Mouse (Mus musculus) myocyte (in vitro differentiated cells): ENCODE data around the gene Slc27a2. TPM values are rescaled to one million over a fixed set of nuclear protein-coding genes. Genes with fewer than 3 reads are reported as not detected.

Experiments used
- H3K27me3 ChIP-seq: one replicate; pipeline ENCODE4 v1.6.1; 2011; ENCODE audit not compliant: control insufficient read depth, insufficient read depth, insufficient read length
- H3K36me3 ChIP-seq: one replicate; pipeline ENCODE4 v1.6.1; 2011; ENCODE audit not compliant: control insufficient read depth, insufficient read depth
- H3K4me2 ChIP-seq: one replicate; pipeline ENCODE4 v1.6.1; 2011; ENCODE audit warnings: low read depth, control low read depth
- H3K4me3 ChIP-seq: one replicate; pipeline ENCODE4 v1.5.1; 2011; ENCODE audit warnings: mild to moderate bottlenecking, control low read depth, moderate library complexity
- H3K79me2 ChIP-seq: one replicate; pipeline ENCODE4 v1.6.1; 2011; ENCODE audit not compliant: control insufficient read depth, insufficient read depth
- H3ac ChIP-seq: one replicate; pipeline ENCODE4 v1.6.1; 2011; ENCODE audit not compliant: control insufficient read depth, insufficient read length
- CEBPB ChIP-seq: IDR thresholded peaks from 2 replicates; pipeline ENCODE4 v1.6.1; 2011; ENCODE audit warnings: mild to moderate bottlenecking, moderate library complexity; ENCODE audit not compliant: poor library complexity, insufficient read depth, severe bottlenecking
- E2F4 ChIP-seq: IDR thresholded peaks from one replicate; pipeline ENCODE4 v1.6.1; 2011; ENCODE audit warnings: mild to moderate bottlenecking, control low read depth, moderate library complexity; ENCODE audit not compliant: insufficient read depth
- MAX ChIP-seq: IDR thresholded peaks from one replicate; pipeline ENCODE4 v1.6.1; 2011; ENCODE audit warnings: low read depth, mild to moderate bottlenecking, control low read depth
- MYOD1 ChIP-seq, 3 experiments: IDR thresholded peaks; one replicate each; pipeline ENCODE4 v1.6.1; 2011; ENCODE audit warnings: control low read depth in 2 of 3, low read depth in 2 of 3, mild to moderate bottlenecking in 2 of 3, moderate library complexity in 1 of 3; ENCODE audit not compliant: insufficient read length in 2 of 3, control insufficient read depth in 1 of 3
- MYOG ChIP-seq, 3 experiments: IDR thresholded peaks; one replicate each; pipeline ENCODE4 v1.6.1; 2011; ENCODE audit warnings: control low read depth in 2 of 3, low read depth in 2 of 3, mild to moderate bottlenecking in 2 of 3; ENCODE audit not compliant: insufficient read length in 2 of 3, control insufficient read depth in 1 of 3, insufficient read depth in 1 of 3
- POLR2A ChIP-seq: IDR thresholded peaks from one replicate; pipeline ENCODE4 v1.6.1; 2011; ENCODE audit warnings: low read depth, mild to moderate bottlenecking, control low read depth, moderate library complexity; ENCODE audit not compliant: insufficient read length
- POLR2AphosphoS2 ChIP-seq: IDR thresholded peaks from one replicate; pipeline ENCODE4 v1.6.1; 2011; ENCODE audit warnings: low read depth, control low read depth; ENCODE audit not compliant: insufficient read length
- REST ChIP-seq: IDR thresholded peaks from one replicate; pipeline ENCODE4 v1.6.1; 2011; ENCODE audit warnings: mild to moderate bottlenecking, control low read depth, moderate library complexity; ENCODE audit not compliant: insufficient read depth, insufficient read length
- SRF ChIP-seq: IDR thresholded peaks from one replicate; pipeline ENCODE4 v1.6.1; 2011; ENCODE audit warnings: low read depth; ENCODE audit not compliant: control insufficient read depth, insufficient read length
- TCF12 ChIP-seq: IDR thresholded peaks from one replicate; pipeline ENCODE4 v1.6.1; 2011; ENCODE audit warnings: mild to moderate bottlenecking, control low read depth; ENCODE audit not compliant: poor library complexity, insufficient read depth, severe bottlenecking
- TCF3 ChIP-seq: IDR thresholded peaks from one replicate; pipeline ENCODE4 v1.6.1; 2011; ENCODE audit warnings: low read depth, control low read depth; ENCODE audit not compliant: insufficient read length
- USF1 ChIP-seq: IDR thresholded peaks from one replicate; pipeline ENCODE4 v1.6.1; 2011; ENCODE audit warnings: low read depth, mild to moderate bottlenecking, control low read depth, moderate library complexity
- polyA plus RNA-seq: library from polyadenylated mRNA; unstranded; fragments of >200 nt; fragmentation: generic; extraction: Trizol; gene quantifications from one replicate; pipeline ENCODE4 v1.2.1, GENCODE M21; 2012; ENCODE audit warnings: missing spikeins

Slc27a2 gene
- polyA plus RNA-seq: not detected

DNA sequence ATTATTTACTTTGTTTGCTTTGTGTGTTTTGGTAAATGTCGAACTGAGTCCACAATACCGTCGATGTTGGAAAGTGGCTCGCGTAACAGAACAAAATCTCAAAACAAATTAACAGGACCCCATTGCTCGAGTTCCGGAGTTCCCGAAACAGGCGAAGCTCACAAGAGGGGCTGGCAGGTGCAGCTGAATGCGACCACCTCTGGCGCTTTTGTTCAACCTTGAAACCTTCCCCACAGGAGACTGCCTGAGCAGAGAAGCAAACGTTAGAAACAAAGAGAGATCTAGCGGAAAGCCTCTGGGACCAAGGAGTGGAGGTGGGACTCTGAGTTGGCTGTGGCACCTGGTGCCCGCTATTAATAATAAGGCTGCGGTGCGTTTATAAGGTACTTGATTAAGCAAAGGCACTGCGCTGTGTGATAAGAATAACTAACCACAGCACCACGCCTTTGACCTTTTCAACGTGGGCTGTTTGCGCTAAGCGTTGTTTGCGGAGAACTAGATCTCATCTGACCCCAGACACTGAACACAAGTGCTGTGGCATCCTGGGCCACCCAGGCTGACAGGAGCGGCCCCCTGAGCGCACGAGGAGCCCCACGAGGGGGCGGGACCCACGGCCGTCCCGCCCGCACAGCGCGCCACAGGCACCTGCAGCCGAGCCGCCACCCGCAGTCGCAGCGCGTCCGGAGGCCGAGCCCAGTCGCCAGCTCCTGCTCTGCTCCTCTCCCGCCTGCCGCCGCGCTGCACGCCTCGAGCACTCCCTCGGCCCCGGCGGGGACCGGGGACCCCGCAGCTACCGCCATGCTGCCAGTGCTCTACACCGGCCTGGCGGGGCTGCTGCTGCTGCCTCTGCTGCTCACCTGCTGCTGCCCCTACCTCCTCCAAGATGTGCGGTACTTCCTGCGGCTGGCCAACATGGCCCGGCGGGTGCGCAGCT, at the start of gene Slc27a2:
TSS of gene Slc27a2 (plus strand) at position 51 of the 934 bp plus-strand sequence.
- Histone ChIP-seq H3K4me2 (no peak within 1 kb of the TSS), H3K4me3 (no peak within 1 kb of the TSS), H3K27me3 (peaks cover 17% of the 10 kb centered on the region), H3K79me2 (no peaks in the 10 kb centered on the region), H3ac (no peak within 1 kb of the TSS), H3K36me3 (no peaks in the 10 kb centered on the region)
- no peak for TF ChIP-seq CEBPB
- TF ChIP-seq E2F4: no peak
- TF ChIP-seq REST: no peak
- no peak for TF ChIP-seq TCF12
- TF ChIP-seq SRF: no peak
- TF ChIP-seq USF1: no peak
- no peak for TF ChIP-seq POLR2AphosphoS2

DNA sequence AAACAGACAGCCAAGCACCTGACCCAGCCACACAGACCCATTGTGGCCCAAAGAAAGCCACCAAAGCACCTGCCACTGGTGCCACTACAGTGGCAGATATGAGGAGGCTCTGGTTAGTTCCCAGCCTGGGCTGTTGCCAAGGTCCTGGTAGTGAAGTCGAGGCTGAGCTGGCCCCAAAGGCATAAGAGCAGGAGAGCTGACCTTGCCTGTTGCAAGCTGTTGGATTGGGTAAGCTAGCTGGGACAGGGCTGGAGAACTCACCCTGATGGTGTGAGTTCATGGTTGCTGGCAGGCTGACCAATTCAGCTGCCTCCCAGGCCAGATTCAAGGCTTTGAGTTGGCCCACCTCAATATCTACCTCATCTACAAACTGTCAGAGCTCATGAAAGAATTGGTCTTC, 47.1 kb upstream of the Slc27a2 start:
- TF ChIP-seq POLR2AphosphoS2: no peak
- no peak for TF ChIP-seq USF1
- no peak for TF ChIP-seq REST
- TF ChIP-seq TCF3: no peak
- no peak for TF ChIP-seq CEBPB
- TF ChIP-seq SRF: no peak
- TF ChIP-seq E2F4: no peak
- no peak for TF ChIP-seq MYOG (IDR thresholded peaks at IDR 0.05; ENCODE audit: control insufficient read depth in 1 of 3, insufficient read depth in 1 of 3, insufficient read length in 2 of 3, low read depth in 2 of 3)
- TF ChIP-seq MYOD1 (IDR thresholded peaks at IDR 0.05; ENCODE audit: control insufficient read depth in 1 of 3, insufficient read length in 2 of 3, low read depth in 2 of 3): no peak
- no peak for TF ChIP-seq MAX
- TF ChIP-seq TCF12: no peak
- no peak for TF ChIP-seq POLR2A
- Histone ChIP-seq H3K4me2 (no peak overlapping the region), H3K27me3 (no peaks in the 10 kb centered on the region), H3ac (no peak overlapping the region), H3K79me2 (no peaks in the 10 kb centered on the region), H3K4me3 (no peak overlapping the region), H3K36me3 (no peaks in the 10 kb centered on the region)

DNA sequence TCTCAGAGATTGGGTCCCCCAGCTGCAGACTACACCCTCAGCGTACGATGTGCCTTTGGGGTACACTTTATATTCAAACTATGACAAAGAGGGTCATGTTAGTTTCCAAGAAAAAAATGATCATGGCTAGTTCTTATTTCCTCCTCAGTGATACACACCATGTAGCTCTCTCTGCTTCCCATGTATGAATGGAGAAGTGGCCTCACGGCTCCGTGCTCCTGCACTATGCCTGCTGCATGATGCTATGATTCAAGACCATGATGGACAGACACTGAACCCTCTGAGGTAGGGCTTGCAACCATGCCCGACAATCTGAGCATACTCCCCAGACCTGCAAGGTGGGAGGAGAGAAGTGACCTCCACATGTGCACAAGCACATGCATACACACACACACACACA, 44.7 kb upstream of the Slc27a2 start:
- no peaks in the 10 kb centered on the region for H3K79me2 ChIP-seq
- no peak overlapping the region for H3K4me3 ChIP-seq
- H3K27me3 ChIP-seq: no peaks in the 10 kb centered on the region

DNA sequence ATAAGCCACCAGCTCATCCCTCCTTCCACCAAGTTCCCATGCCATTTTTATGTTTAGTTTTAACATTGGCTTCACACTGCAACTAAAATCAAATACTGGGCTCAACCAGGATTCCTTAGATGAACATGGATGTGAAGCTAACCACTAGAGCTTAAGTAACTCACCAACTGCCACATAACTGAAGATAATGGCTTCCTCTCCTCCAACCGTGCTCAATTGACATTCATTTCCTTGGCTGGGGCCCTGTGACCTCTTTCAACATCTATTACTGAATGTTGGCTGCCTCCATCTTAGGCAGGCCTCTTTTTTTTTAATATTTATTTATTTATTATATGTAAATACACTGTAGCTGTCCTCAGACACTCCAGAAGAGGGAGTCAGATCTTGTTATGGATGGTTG, 44.0 kb upstream of the Slc27a2 start:
- Histone ChIP-seq H3K4me2 (no peak overlapping the region), H3ac (no peak overlapping the region), H3K27me3 (no peaks in the 10 kb centered on the region), H3K4me3 (no peak overlapping the region), H3K79me2 (no peaks in the 10 kb centered on the region), H3K36me3 (no peaks in the 10 kb centered on the region)
- TF ChIP-seq REST (no peak), POLR2AphosphoS2 (no peak), TCF12 (no peak), SRF (no peak), USF1 (no peak), TCF3 (no peak), E2F4 (no peak), POLR2A (no peak), MYOG (IDR thresholded peaks at IDR 0.05; ENCODE audit: control insufficient read depth in 1 of 3, insufficient read depth in 1 of 3, insufficient read length in 2 of 3, low read depth in 2 of 3) (no peak), MYOD1 (IDR thresholded peaks at IDR 0.05; ENCODE audit: control insufficient read depth in 1 of 3, insufficient read length in 2 of 3, low read depth in 2 of 3) (no peak), CEBPB (no peak)

More for the DNA sequence above, 44.7 kb upstream of the Slc27a2 start:
- Histone ChIP-seq H3ac (no peak overlapping the region), H3K4me2 (no peak overlapping the region), H3K36me3 (no peaks in the 10 kb centered on the region)
- TF ChIP-seq REST: no peak
- TF ChIP-seq MYOD1 (IDR thresholded peaks at IDR 0.05; ENCODE audit: control insufficient read depth in 1 of 3, insufficient read length in 2 of 3, low read depth in 2 of 3): no peak
- no peak for TF ChIP-seq TCF12
- no peak for TF ChIP-seq MAX
- no peak for TF ChIP-seq POLR2A
- TF ChIP-seq SRF: no peak
- TF ChIP-seq POLR2AphosphoS2: no peak
- no peak for TF ChIP-seq MYOG (IDR thresholded peaks at IDR 0.05; ENCODE audit: control insufficient read depth in 1 of 3, insufficient read depth in 1 of 3, insufficient read length in 2 of 3, low read depth in 2 of 3)
- no peak for TF ChIP-seq USF1
- no peak for TF ChIP-seq CEBPB
- TF ChIP-seq E2F4: no peak
- TF ChIP-seq TCF3: no peak
